Mouse (Mus musculus) brain, embryonic 14.5 days (tissue): Measurements from ENCODE around the gene Prkca. TPM values are rescaled to one million over a fixed set of nuclear protein-coding genes. Genes with fewer than 3 reads are reported as not detected.

Experiments
- DNase-seq: peaks from one replicate; pipeline ENCODE4 v3.0.0-alpha.2; 2011; ENCODE audit warnings: low read depth
- CTCF ChIP-seq: fragments of 200-500 bp; IDR thresholded peaks from 2 replicates; pipeline ENCODE4 v1.5.1; 2012; ENCODE audit warnings: inconsistent platforms, mild to moderate bottlenecking, moderate library complexity, borderline replicate concordance; ENCODE audit not compliant: insufficient read depth, insufficient read length; ENCODE audit errors: extremely low read depth
- POLR2A ChIP-seq: fragments of 200-500 bp; IDR thresholded peaks from 2 replicates; pipeline ENCODE4 v1.6.1; 2012; ENCODE audit warnings: mild to moderate bottlenecking, inconsistent platforms, borderline replicate concordance; ENCODE audit not compliant: poor library complexity, insufficient read depth, insufficient read length, severe bottlenecking; ENCODE audit errors: extremely low read depth
- polyA plus RNA-seq: library from polyadenylated mRNA; depleted of rRNA; stranded (reverse); fragments of >200 nt; gene quantifications from 2 replicates; pipeline ENCODE4 v1.2.3, GENCODE M21; 2012; rRNA removed

The Prkca gene
- 9.2 and 13.1 TPM in 2 replicates for polyA plus RNA-seq

GRCm38 (mm10) chr11:108343789-108344462 is at the start of gene Prkca:
Gene Prkca (minus strand): TSS chr11:108343928.
- peak; percentile 99 for DNase-seq
- TF ChIP-seq POLR2A: peak; percentile 99
- no peak for TF ChIP-seq CTCF

- TF ChIP-seq POLR2A (no peak), CTCF (no peak)
- no peak for DNase-seq
Measured at GRCm38 (mm10) chr11:108385666-108386024, 41.9 kb upstream of the Prkca start.

GRCm38 (mm10) chr11:108384920-108385665 is 41.4 kb upstream of the Prkca start:
- peak; percentile 58 for DNase-seq
- TF ChIP-seq CTCF: no peak
- no peak for TF ChIP-seq POLR2A

GRCm38 (mm10) chr11:108382664-108383063 is 38.9 kb upstream of the Prkca start:
- DNase-seq: no peak
- TF ChIP-seq CTCF: no peak
- no peak for TF ChIP-seq POLR2A

- no peak for DNase-seq
- TF ChIP-seq POLR2A (no peak), CTCF (no peak)
Measured at GRCm38 (mm10) chr11:108378363-108378751, 34.6 kb upstream of the Prkca start.

- DNase-seq: peak; percentile 94
- TF ChIP-seq CTCF: peak; percentile 97
- no peak for TF ChIP-seq POLR2A
Measured at GRCm38 (mm10) chr11:108377680-108378362, 34.1 kb upstream of the Prkca start.

- no peak for TF ChIP-seq CTCF
- no peak for TF ChIP-seq POLR2A
Measured at GRCm38 (mm10) chr11:108376815-108377214, 33.1 kb upstream of the Prkca start.

GRCm38 (mm10) chr11:108367046-108367445 is 23.3 kb upstream of the Prkca start:
- no peak for DNase-seq
- no peak for TF ChIP-seq POLR2A
- no peak for TF ChIP-seq CTCF

More at GRCm38 (mm10) chr11:108376815-108377214, 33.1 kb upstream of the Prkca start:
- no peak for DNase-seq

- no peak for DNase-seq
- TF ChIP-seq POLR2A (no peak), CTCF (no peak)
Measured at GRCm38 (mm10) chr11:108365600-108365999, 21.9 kb upstream of the Prkca start.

GRCm38 (mm10) chr11:108364945-108365589 is 21.3 kb upstream of the Prkca start:
- no peak for DNase-seq
- TF ChIP-seq POLR2A (no peak), CTCF (no peak)

- no peak for DNase-seq
Measured at GRCm38 (mm10) chr11:108363991-108364390, 20.3 kb upstream of the Prkca start.

More at GRCm38 (mm10) chr11:108363991-108364390, 20.3 kb upstream of the Prkca start:
- TF ChIP-seq CTCF (no peak), POLR2A (no peak)
